In genomic region chr6:128200116-128200846, GRCm38 (mm10) we compare ENCODE assay signal across 8 mouse cellular contexts. TPM values are rescaled to one million over a fixed set of nuclear protein-coding genes. Genes with fewer than 3 reads are reported as not detected.
A peak's percentile ranks its signal among the peaks of the same experiment; 100 is the strongest.
DNase-seq lines count a peak whose midpoint lies in the region; ATAC-seq and TF ChIP-seq lines count a peak whose summit lies in the region.

No protein-coding gene starts in this region.

- DNase-seq in gastrocnemius, adult 8-10 months (ENCODE audit: low spot score in 2 of 2), result peak; percentile 98 to 99
- DNase-seq in hindlimb bud, embryonic 11.5 days (ENCODE audit: extremely low spot score, low read depth, low spot score), result peak; percentile 84
- peak; percentile 94 to 98 for DNase-seq in left cerebral cortex, adult 8-10 months (ENCODE audit: low spot score in 2 of 2)
- DNase-seq in right cerebral cortex, postnatal 10 days (ENCODE audit: low spot score in 2 of 2), result peak; percentile 98
- DNase-seq in urinary bladder, postnatal 25 days (ENCODE audit: low spot score), result peak; percentile 99

- no peaks in the 10 kb centered on the region for H3K4me1 ChIP-seq in cortical plate, adult 2 months (ENCODE audit: control insufficient read depth, insufficient read depth, low read length)
- H3K4me1 ChIP-seq in megakaryocyte, embryonic 14.5 days, result peaks cover 13% of the 10 kb centered on the region

- H3K36me3 ChIP-seq in megakaryocyte, embryonic 14.5 days (replicated peaks; ENCODE audit: low read length), result no peaks in the 10 kb centered on the region

- TF ChIP-seq CTCF in cortical plate, adult 2 months (IDR thresholded peaks at IDR 0.05; ENCODE audit: extremely low read depth, insufficient read depth, low read length), result no peak

- H3K9me3 ChIP-seq in megakaryocyte, embryonic 14.5 days, result no peaks in the 10 kb centered on the region

- no peak overlapping the region for H3K27ac ChIP-seq in cortical plate, adult 2 months (ENCODE audit: insufficient read depth, low read length)

- H3K4me3 ChIP-seq in cortical plate, adult 2 months (ENCODE audit: insufficient read depth, low read length), result peak overlapping the region; percentile 70
- H3K4me3 ChIP-seq in megakaryocyte, embryonic 14.5 days (replicated peaks), result peak overlapping the region; percentile 93

- TF ChIP-seq POLR2A in cortical plate, adult 2 months (IDR thresholded peaks at IDR 0.05; ENCODE audit: extremely low read depth, insufficient read depth, low read length), result peak; percentile 93

- peak; percentile 97 for ATAC-seq in activated CD4-positive, CD25-positive, alpha-beta regulatory T cell, adult 4 months

- peaks cover 7% of the 10 kb centered on the region for H3K27me3 ChIP-seq in megakaryocyte, embryonic 14.5 days (replicated peaks)

RNA-seq across cellular contexts. Expression of gene Tspan9, which starts 56.9 kb away (rescaled TPM):
- polyA plus RNA-seq in activated CD4-positive, CD25-positive, alpha-beta regulatory T cell, adult 4 months (2017; shearing (Covaris generic)), result under 1 TPM; 0.08 to 0.23 TPM
- 49.2 and 55.5 TPM in 2 replicates for polyA plus RNA-seq in cortical plate, adult 2 months (2012; rRNA removed)
- total RNA-seq in gastrocnemius, adult 8-10 months (2022), result 10 to 100 TPM; 27.4 to 36.6 (median 31.5) TPM
- 10 to 100 TPM; 45.6 to 54.7 (median 49.0) TPM for total RNA-seq in left cerebral cortex, adult 8-10 months (2022)
- polyA plus RNA-seq in megakaryocyte, embryonic 14.5 days (2012; ENCODE audit: insufficient read depth, low replicate concordance), result 87.8 and 156 TPM in 2 replicates

Comparison
In these comparisons a context has a peak if more than half of its experiments do, and no peak if none do; other contexts are left out.
1. RNA of gene Tspan9, which starts 56.9 kb away (polyA plus RNA-seq): 87.8 to 156 TPM in megakaryocyte, embryonic 14.5 days and 49.2 to 55.5 TPM in cortical plate, adult 2 months; 0.08 to 0.23 TPM in activated CD4-positive, CD25-positive, alpha-beta regulatory T cell, adult 4 months; every median in the first group is over 10 times any median in the second.
2. Peak in every context shown above with its lines, with median percentiles within 50 percentile points of each other: DNase-seq.